Mouse (Mus musculus) CH12.LX (cell line): ENCODE measurements at regions not wholly inside any gene's neighbourhood (a gene's known extent, or its start where the extent isn't known, plus 50 kb on each side); places are given as distances from the start of the nearest gene placed in this dataset.

Experiments used
- DNase-seq: peaks from one replicate; pipeline ENCODE4 v3.0.0-alpha.2; 2013; ENCODE audit errors: extremely low read depth
- H3K27ac ChIP-seq: 2 replicates; pipeline ENCODE4 v1.5.1; 2012; ENCODE audit warnings: low read depth, mild to moderate bottlenecking, control low read depth, moderate library complexity; ENCODE audit not compliant: insufficient read depth
- H3K27me3 ChIP-seq: replicated peaks from 2 replicates; pipeline ENCODE3; 2012; ENCODE audit warnings: inconsistent platforms
- H3K36me3 ChIP-seq, 2 experiments: replicated peaks in 1 of 2; 2 replicates each; pipeline versions ENCODE3 to v1.6.1; 2012; ENCODE audit warnings: inconsistent platforms in 1 of 2, low read length in 1 of 2, mild to moderate bottlenecking in 1 of 2, mixed read lengths in 1 of 2, moderate library complexity in 1 of 2; ENCODE audit not compliant: control insufficient read depth in 1 of 2, insufficient read depth in 1 of 2
- H3K4me1 ChIP-seq, 2 experiments: 2 replicates each; pipeline ENCODE4 v1.6.1; 2012; ENCODE audit warnings: inconsistent platforms in 1 of 2, moderate library complexity in 1 of 2; ENCODE audit not compliant: insufficient read depth in 2 of 2, control insufficient read depth in 1 of 2
- H3K4me2 ChIP-seq: 2 replicates; pipeline ENCODE4 v1.6.1; 2012; ENCODE audit warnings: low read depth, mild to moderate bottlenecking, control low read depth; ENCODE audit not compliant: poor library complexity, insufficient read depth, severe bottlenecking
- H3K4me3 ChIP-seq, 3 experiments: fragments of 150-350 bp in 1 of 3; sonication (generic) in 1 of 3; replicated peaks in 1 of 3; 2 replicates each; pipeline versions ENCODE3 to v1.5.1; 2011 to 2012; ENCODE audit warnings: low read depth in 2 of 3, low read length in 2 of 3, mild to moderate bottlenecking in 2 of 3, moderate library complexity in 2 of 3, control low read depth in 1 of 3, improper control_type of control experiment in 1 of 3, inconsistent platforms in 1 of 3, mixed read lengths in 1 of 3; ENCODE audit not compliant: poor library complexity in 1 of 3
- H3K79me2 ChIP-seq: replicated peaks from 2 replicates; pipeline ENCODE4 v1.6.1; 2012; ENCODE audit warnings: mild to moderate bottlenecking, moderate library complexity; ENCODE audit not compliant: control insufficient read depth, poor library complexity, insufficient read depth, severe bottlenecking; ENCODE audit errors: extremely low read depth
- H3K9ac ChIP-seq: 2 replicates; pipeline ENCODE4 v1.6.1; 2012; ENCODE audit warnings: low read depth, mild to moderate bottlenecking, control low read depth, moderate library complexity; ENCODE audit not compliant: insufficient read depth
- H3K9me3 ChIP-seq: replicated peaks from 2 replicates; pipeline ENCODE3; 2012; ENCODE audit warnings: low read length, inconsistent platforms, mixed read lengths
- CHD1 ChIP-seq: IDR thresholded peaks from 2 replicates; pipeline ENCODE4 v1.6.1; 2012; ENCODE audit warnings: low read depth, low read length, improper control_type of control experiment, inconsistent platforms
- CHD2 ChIP-seq: IDR thresholded peaks from 2 replicates; pipeline ENCODE4 v1.6.1; 2011; ENCODE audit warnings: low read length, improper control_type of control experiment
- ETS1 ChIP-seq: conservative IDR thresholded peaks from 2 replicates; pipeline ENCODE4 v1.6.1; 2012; ENCODE audit warnings: low read depth, mild to moderate bottlenecking, inconsistent platforms, low read length, improper control_type of control experiment, moderate library complexity
- HCFC1 ChIP-seq: IDR thresholded peaks from 2 replicates; pipeline ENCODE4 v1.6.1; 2012; ENCODE audit warnings: low read depth, mild to moderate bottlenecking, inconsistent platforms, low read length, improper control_type of control experiment
- IRF4 ChIP-seq: IDR thresholded peaks from 2 replicates; pipeline ENCODE4 v1.6.1; 2014; ENCODE audit warnings: low read depth, mild to moderate bottlenecking, inconsistent platforms, low read length, improper control_type of control experiment
- JUN ChIP-seq: IDR thresholded peaks from 2 replicates; pipeline ENCODE4 v1.6.1; 2011; ENCODE audit warnings: low read depth, mild to moderate bottlenecking, low read length, improper control_type of control experiment, moderate library complexity; ENCODE audit not compliant: insufficient read depth
- JUND ChIP-seq: conservative IDR thresholded peaks from 2 replicates; pipeline ENCODE4 v1.6.1; 2011; ENCODE audit warnings: low read depth, low read length, improper control_type of control experiment
- KAT2A ChIP-seq: IDR thresholded peaks from 2 replicates; pipeline ENCODE4 v1.6.1; 2012; ENCODE audit warnings: low read length, improper control_type of control experiment, inconsistent platforms; ENCODE audit not compliant: insufficient replicate concordance
- MAFK ChIP-seq: IDR thresholded peaks from 2 replicates; pipeline ENCODE4 v1.6.1; 2011; ENCODE audit warnings: low read length, improper control_type of control experiment; ENCODE audit not compliant: insufficient replicate concordance
- MXI1 ChIP-seq: IDR thresholded peaks from 2 replicates; pipeline ENCODE4 v1.6.1; 2011; ENCODE audit warnings: mild to moderate bottlenecking, low read depth, low read length, improper control_type of control experiment
- MYC ChIP-seq: IDR thresholded peaks from 2 replicates; pipeline ENCODE4 v1.6.1; 2011; ENCODE audit warnings: low read depth, mild to moderate bottlenecking, improper control_type of control experiment, low read length
- NRF1 ChIP-seq: IDR thresholded peaks from 2 replicates; pipeline ENCODE4 v1.6.1; 2014; ENCODE audit warnings: low read depth, mild to moderate bottlenecking, inconsistent platforms, low read length, improper control_type of control experiment, moderate library complexity
- PAX5 ChIP-seq: IDR thresholded peaks from 2 replicates; pipeline ENCODE4 v1.6.1; 2012; ENCODE audit warnings: low read length, inconsistent platforms, mixed read lengths
- POLR2A ChIP-seq: IDR thresholded peaks from 2 replicates; pipeline ENCODE4 v1.6.1; 2011; ENCODE audit warnings: low read depth, mild to moderate bottlenecking, improper control_type of control experiment, low read length
- POLR2AphosphoS2 ChIP-seq: IDR thresholded peaks from 2 replicates; pipeline ENCODE4 v1.6.1; 2011; ENCODE audit warnings: low read depth, low read length, improper control_type of control experiment
- RAD21 ChIP-seq: IDR thresholded peaks from 2 replicates; pipeline ENCODE4 v1.6.1; 2011; ENCODE audit warnings: low read depth, mild to moderate bottlenecking, low read length, improper control_type of control experiment, moderate library complexity
- RCOR1 ChIP-seq: conservative IDR thresholded peaks from 2 replicates; pipeline ENCODE4 v1.6.1; 2012; ENCODE audit warnings: low read depth, mild to moderate bottlenecking, inconsistent platforms, low read length, improper control_type of control experiment
- SIN3A ChIP-seq: IDR thresholded peaks from 2 replicates; pipeline ENCODE4 v1.6.1; 2012; ENCODE audit warnings: low read length, improper control_type of control experiment, inconsistent platforms
- TBP ChIP-seq: conservative IDR thresholded peaks from 2 replicates; pipeline ENCODE4 v1.6.1; 2011; ENCODE audit warnings: low read depth, low read length, improper control_type of control experiment
- USF1 ChIP-seq: IDR thresholded peaks from 2 replicates; pipeline ENCODE4 v1.6.1; 2014; ENCODE audit warnings: low read depth, mild to moderate bottlenecking, inconsistent platforms, low read length, improper control_type of control experiment
- USF2 ChIP-seq: conservative IDR thresholded peaks from 2 replicates; pipeline ENCODE4 v1.6.1; 2011; ENCODE audit warnings: low read depth, low read length, improper control_type of control experiment
- ZMIZ1 ChIP-seq: IDR thresholded peaks from 2 replicates; pipeline ENCODE4 v1.6.1; 2012; ENCODE audit warnings: low read depth, mild to moderate bottlenecking, inconsistent platforms, low read length, improper control_type of control experiment
- dilution Hi-C: fragments of 300-500 bp; cut with MboI; formaldehyde crosslinking; loops from 2 replicates; pipeline ENCODE4 v1.14.3; 2020; ENCODE audit warnings: low sequenced_read_pairs; ENCODE audit not compliant: extremely low pct_unique_long_range_greater_than_20kb, extremely low pct_ligation_motif_present
- in situ Hi-C: fragments of 300-500 bp; cut with MboI; formaldehyde crosslinking; loops from 3 replicates; pipeline ENCODE4 v1.14.3; 2019; ENCODE audit warnings: low sequenced_read_pairs, low pct_ligation_motif_present, low pct_unique_long_range_greater_than_20kb, mixed read lengths

- H3K4me2 ChIP-seq, result no peak overlapping the region
- DNase-seq, result no peak
- H3K27ac ChIP-seq, result no peak overlapping the region
- H3K27me3 ChIP-seq, result no peaks in the 10 kb centered on the region
- H3K9me3 ChIP-seq, result no peaks in the 10 kb centered on the region
- in situ Hi-C loops (no loop called here), dilution Hi-C loops (no loop called here)
- no peak overlapping the region for H3K9ac ChIP-seq
- TF ChIP-seq MXI1 (no peak), PAX5 (no peak), RAD21 (no peak), POLR2AphosphoS2 (no peak), CHD2 (no peak), ZMIZ1 (no peak), TBP (no peak), POLR2A (no peak), ETS1 (no peak), RCOR1 (no peak), MAFK (no peak), JUND (no peak), CHD1 (no peak), HCFC1 (no peak), IRF4 (no peak), NRF1 (no peak)
- H3K36me3 ChIP-seq, result no peaks in the 10 kb centered on the region
- H3K4me1 ChIP-seq, result peaks cover 3 to 11% of the 10 kb centered on the region in 2 experiments; a peak in 3 of 4 replicates
- H3K4me3 ChIP-seq, result no peak overlapping the region
- no peaks in the 10 kb centered on the region for H3K79me2 ChIP-seq
Observed at GRCm38 (mm10) chr10:53464581-53464980, 84.8 kb upstream of the Cep85l start.

DNA sequence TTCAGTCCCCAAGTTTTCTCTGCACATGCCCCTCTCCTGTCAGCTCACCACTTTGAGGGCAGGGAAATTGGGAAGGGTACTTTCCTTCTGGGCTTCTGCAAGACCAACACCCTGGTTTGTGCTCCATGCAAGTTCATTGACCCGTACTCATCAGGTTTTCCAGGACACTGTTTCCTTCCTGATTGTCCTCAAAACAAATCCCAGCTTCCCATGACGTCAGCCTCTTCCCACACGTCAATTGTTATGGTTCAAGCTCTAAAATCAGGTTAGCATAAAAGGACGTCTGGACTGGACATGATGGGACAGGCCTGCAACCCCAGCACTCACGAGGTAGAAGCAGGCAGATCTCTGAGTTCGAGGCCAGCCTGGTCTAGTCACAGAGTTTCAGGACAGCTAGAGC, 84.3 kb upstream of the Cep85l start:
- Histone ChIP-seq H3K9me3 (no peaks in the 10 kb centered on the region), H3K9ac (no peak overlapping the region), H3K79me2 (no peaks in the 10 kb centered on the region), H3K4me3 (no peak overlapping the region), H3K27me3 (no peaks in the 10 kb centered on the region), H3K36me3 (no peaks in the 10 kb centered on the region), H3K4me2 (no peak overlapping the region), H3K27ac (no peak overlapping the region), H3K4me1 (peaks cover 3 to 11% of the 10 kb centered on the region in 2 experiments; a peak in 3 of 4 replicates)
- dilution Hi-C loops (no loop called here), in situ Hi-C loops (no loop called here)
- no peak for DNase-seq
- TF ChIP-seq IRF4 (no peak), JUN (no peak), MXI1 (no peak), SIN3A (no peak), MYC (no peak), USF2 (no peak), CHD1 (no peak), USF1 (no peak), NRF1 (no peak), HCFC1 (no peak), KAT2A (no peak), JUND (no peak), TBP (no peak)
